Mouse (Mus musculus) layer of hippocampus, adult 18-20 months (tissue): ENCODE results near the gene Abcg2. TPM values are rescaled to one million over a fixed set of nuclear protein-coding genes. Genes with fewer than 3 reads are reported as not detected.
"Not testable (repeated sequence)": the region's sequence is repeated elsewhere in the genome, so short reads cannot be mapped to it uniquely, and the experiment has no call there.

Source experiments
- DNase-seq, 2 experiments: peaks; one replicate each; pipeline ENCODE4 v3.0.0; 2022; ENCODE audit warnings: low spot score in 2 of 2
- long read RNA-seq: library from polyadenylated mRNA; stranded (forward); transcript quantifications from one replicate; pipeline ENCODE4 v2.0.0, GENCODE M21; 2021
- total RNA-seq, 2 experiments: library from RNA; stranded (reverse); gene quantifications; 2 replicates each; pipeline ENCODE4 v1.2.3; 2021

Gene Abcg2
- 10 to 100 TPM; 17.4 to 20.1 TPM for total RNA-seq
- long read RNA-seq, full-length matches to known transcripts = 14 of 14 reads
- long read RNA-seq, partial matches to known transcripts = 0 of 14 reads
- long read RNA-seq, other reads (novel, unspliced or antisense) = 0 of 14 reads

DNA sequence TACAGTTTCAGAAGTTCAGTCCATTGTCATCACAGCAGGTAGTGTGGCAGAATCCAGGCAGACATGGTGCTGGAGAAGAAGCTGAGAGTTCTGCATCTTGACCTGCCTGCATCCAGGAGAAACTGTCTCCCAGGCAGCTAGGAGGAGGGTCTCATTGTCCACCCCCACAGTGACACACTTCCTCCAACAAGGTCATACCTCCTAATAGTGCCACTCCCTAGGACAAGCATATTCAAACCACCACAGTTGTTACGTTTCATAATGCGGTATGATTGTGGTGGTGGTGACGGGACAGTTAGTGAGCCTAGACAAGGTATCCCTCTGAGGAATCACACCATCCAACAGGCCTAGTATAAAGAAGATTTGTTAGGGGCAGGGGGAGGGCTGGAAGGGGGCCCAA is at the start of gene Abcg2:
Gene Abcg2, plus strand, starts transcription at position 301 of the 400 bp plus-strand sequence.
- not testable (repeated sequence) for DNase-seq

DNA sequence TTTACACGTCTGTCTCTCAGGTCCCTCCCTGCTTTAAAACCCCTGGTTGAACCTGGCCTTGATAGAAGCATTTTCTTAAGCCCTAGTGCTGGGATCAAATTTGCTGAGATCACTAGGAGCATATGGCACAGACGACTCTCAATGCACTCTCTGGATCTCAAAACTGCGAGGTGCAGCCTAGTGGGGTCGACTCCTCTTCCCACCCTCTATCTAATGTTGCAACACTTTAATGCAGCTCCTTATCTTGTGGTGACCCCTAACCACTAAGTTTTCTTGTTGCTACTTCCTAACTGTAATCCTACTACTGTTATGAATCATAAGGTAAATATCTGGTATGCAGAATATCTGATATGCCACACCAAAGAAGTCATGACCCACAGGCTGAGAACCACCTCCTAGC is 44.1 kb upstream of the Abcg2 start:
- not testable (repeated sequence) for DNase-seq

DNA sequence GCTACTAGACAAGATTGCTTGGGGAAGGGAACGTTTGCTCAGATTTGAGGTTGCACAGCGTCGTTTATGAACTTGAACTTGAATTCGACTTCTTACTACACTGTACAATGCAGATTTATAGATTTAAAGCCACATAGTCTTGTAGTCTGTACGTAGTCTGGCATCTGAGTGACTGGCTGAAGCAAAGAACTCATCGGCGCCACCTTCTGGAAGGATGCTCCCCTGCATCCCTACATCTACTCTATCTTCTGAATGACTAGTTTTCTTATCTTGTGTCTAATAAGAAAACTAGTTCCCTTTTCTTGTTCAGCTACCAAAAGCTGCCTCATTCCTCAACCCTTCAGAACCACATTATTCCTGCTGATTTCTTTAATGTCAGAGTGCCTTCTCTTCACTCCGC is 41.5 kb upstream of the Abcg2 start:
- peak in 1 of 2 experiments; percentile 68 for DNase-seq

DNA sequence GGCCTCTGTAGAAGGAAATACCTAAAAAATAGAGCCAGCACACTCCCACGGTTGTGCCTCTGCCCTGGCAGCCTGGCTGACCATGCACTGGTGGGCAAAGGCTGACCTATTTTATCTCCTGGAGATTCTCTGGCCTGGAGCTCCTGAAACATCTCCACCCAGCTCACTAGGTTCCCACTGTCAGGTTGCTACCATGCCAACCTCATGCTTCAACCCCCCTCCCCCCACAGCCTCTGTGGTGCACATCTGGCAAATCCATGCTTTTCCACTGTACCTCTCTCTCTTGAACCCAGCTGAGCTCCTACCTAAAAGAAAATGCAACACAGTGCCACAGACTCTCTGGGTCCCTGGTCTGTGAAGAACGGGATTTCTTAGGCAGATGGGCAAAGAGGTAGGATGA is 39.4 kb upstream of the Abcg2 start:
- peak in 1 of 2 experiments; percentile 12 for DNase-seq

DNA sequence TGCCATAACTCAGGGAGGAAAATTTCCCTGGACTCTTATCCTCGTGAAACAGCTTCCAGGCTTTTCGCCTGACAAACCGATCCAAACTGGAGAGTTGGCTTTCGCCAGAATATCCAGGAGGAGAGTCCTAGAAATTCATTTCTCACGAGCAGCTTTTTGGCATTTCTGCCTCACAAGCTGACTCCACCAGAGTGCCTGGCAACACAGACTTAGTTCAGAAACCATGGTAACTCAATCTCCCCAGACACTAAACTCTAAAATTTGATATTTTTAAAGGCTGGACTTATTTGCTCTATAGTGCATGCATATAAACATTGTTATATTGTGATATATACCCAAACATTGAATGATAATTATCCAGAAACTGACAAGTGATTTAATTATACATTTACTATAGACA is 38.3 kb upstream of the Abcg2 start:
- peak in 1 of 2 experiments; percentile 55 for DNase-seq

DNA sequence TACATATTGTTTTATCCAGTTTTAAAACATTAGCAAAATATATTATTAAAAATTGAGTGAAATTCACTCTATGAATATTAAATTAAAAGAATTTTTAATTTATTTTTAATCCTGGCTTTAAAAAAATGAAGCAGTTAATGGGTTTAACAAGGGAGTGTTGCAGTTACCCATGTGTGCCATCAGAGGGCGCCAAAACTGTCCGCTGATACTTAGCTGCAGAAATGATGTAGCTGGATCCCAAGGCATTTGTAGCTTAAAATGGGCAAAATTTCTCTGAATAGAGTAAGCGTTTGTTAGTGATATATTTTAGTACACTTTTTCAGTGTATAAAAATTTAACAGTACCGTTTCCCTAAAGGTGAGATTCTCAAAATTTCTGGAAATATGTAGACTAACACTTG is 37.5 kb upstream of the Abcg2 start:
- peak; percentile 25 to 70 for DNase-seq

DNA sequence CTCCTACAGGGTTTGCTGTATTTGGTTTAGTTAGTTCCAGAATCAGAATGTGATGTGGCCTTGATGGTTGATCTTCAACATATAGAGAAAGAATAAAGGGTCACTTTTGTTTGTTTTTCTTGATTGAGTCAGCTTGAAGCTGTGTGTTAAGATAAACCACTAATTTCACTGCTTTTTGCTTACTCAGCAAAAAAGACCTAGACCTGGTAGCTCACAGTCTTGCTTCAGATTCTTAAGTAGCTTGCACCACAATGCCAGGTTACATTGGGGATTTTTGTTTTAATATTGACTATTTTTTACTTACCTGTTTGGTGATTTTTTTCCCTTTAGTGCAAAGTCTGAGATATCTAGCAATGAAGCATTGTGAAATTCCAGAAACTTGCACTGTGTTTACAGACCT is 30.5 kb upstream of the Abcg2 start:
- DNase-seq = not testable (repeated sequence)

DNA sequence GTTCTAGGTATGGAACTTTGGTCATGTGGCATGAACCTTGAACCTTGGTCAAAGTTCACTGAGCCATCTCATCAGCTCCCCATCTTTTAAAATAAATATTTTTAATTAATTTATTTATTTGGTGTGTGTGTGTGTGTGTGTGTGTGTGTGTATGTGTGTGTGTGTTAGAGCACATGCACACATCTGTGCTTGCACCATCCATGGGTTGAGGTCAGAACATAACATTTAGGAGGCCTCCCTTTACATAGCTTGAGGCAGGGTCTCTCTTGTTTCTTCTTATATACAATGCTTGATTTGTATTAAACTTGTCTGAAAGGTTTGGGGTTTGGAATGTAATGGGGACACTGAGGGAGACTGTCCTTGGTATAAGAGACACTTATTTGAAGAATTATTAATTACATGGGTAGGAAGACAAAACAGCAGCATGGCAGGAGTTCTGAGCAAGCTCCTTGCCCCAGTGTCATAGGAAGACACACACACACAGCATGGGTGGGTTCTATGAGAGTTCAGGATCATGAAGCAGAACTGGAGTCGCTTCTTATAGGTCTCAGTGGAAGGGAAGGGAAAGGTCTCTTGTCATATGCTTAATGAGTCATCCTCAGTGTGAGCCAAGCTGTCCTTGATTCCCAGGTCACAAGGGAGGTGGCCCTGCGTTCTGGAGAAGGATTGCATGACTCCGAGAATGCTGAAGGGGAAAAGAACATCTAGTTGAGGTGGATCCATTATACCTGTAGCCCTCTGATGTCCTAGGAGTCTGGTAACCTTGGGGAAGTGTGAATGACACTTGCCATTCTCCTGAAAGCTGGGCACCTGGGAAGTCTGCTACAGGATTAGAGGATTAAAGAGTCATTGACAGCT is 9.9 kb downstream of the Abcg2 start:
- not testable (repeated sequence) for DNase-seq

DNA sequence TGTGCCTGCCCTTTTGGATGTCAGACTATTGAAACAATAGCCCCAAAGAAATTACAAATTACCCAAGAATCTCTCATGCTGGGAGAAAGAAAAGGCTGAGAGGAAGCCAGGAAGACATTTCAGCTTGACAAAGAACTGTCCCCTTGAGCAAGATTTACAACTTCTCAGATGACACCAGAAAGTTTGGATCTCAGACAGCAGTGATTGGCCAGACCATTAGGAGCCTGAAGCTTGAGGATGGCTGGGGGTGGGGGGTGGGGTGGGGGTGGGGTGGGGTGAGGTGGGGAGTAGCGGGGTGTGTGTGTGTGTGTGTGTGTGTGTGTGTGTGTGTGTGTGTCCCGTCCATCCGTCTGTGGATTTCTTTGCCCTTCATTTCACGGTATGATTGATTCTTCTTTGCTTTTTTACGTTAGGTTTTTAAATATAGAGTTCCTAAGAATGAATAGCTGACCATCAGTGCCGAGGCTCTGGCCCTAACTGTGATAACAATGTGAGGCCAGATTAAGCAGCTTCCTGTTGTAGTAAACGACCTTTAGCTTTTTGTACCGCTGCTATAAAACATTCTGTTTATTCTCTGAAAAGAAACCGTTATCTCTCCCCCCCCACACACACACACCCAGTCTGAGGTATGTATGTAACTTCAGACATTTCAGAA is 11.4 kb downstream of the Abcg2 start:
- DNase-seq = not testable (repeated sequence)

DNA sequence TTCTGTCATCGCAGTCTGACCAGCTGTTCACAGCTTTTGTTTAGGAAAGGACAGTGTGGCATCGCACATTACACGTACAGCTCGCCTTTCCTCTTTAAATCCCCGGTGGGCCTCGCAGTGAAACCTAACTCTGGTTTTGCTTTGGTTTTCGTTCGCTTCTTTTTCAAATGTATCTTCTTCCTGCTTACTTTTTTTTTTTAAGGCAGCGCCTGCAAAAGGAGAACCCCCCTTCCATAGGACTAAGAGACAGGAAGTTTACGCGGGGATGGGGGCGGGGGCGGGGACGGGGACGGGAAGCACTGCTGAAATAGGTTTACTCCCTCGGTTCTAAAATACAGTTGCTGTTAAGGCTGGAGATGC is 12.0 kb downstream of the Abcg2 start:
- peak in 1 of 2 experiments; percentile 28 for DNase-seq

DNA sequence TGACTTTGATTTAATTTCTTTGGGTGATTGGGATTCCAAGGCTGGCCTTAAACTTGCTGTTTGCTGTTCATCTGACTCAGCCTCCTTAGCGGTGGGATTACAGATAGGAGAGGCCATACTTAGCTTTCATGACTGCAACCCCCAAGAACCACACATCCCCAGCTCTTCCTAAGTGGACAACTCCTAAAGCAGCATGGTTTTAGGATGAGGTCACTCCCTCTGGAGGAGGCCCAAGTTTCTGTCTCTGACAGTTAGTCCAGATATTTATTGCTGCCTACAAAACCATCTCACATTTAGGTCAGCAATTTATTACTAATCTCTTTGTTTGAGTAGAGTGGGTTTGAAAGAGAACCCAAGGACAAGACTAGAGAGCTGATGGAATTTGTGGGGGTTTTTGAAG is 17.8 kb downstream of the Abcg2 start:
- not testable (repeated sequence) for DNase-seq

DNA sequence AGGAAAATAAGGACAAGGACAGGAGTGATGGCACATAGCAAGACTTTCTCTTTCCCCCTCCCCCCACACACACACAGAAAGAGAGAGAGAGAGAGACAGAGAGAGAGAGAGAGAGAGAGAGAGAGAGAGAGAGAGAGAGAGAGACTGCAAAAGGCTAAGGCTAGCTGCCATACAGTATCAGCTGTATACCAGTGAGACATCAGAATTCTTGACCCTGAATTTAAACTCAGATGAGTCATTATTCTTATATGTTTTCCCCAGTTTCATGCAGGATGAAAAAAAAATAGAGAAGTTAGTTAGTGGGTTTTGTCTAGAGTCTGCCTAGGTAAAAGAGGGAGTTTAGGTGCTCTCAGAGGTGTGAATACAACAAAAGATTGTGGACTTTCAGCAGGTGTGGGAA is 18.7 kb downstream of the Abcg2 start:
- DNase-seq = not testable (repeated sequence)

DNA sequence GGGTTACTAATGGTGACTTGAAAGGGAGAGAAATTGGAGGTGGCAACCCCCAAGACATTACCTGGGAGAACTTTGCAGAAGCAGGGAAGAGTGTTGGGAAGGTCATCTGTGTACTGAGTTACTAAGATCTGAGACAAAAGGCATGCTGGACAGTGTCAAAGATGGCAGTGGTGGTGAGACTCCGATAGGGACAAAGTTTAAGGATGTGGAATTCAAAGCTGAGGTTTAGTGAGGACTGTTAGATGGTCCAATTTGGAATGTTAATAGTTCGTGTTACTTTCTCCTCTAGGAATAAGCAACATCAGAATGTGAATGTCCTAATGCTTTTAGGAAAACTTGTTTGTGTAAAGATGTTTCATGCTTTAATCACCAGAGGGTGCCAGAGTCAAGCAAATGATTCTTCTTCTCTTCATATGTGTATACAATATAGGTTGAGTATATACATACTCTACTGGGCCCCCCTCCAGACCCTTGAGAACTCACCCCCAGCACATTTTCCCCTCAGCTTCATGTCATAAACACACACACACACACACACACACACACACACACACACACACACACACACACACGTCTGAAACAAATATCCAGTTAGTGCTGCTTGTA is 19.3 kb downstream of the Abcg2 start:
- DNase-seq = peak in 1 of 2 experiments; percentile 51

DNA sequence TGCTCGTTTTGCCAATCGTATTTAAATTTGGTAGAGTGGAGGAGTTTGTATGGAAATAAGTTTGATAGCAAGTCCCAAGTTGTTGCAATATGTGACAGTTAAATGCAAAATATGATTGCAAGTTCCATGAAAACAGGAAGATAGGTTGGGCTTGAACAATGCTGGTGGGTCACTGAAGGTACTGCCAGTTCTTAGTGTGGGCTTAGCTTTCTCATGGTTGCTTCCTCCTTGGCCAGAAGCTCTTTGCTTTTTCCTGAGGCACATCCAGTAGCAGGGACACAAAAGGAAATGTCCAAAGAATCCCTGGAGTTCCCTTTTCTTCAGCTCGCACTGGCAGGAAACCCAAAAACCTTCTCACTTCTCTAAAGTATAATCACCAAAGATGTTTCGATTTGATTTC is 22.3 kb downstream of the Abcg2 start:
- no peak for DNase-seq

DNA sequence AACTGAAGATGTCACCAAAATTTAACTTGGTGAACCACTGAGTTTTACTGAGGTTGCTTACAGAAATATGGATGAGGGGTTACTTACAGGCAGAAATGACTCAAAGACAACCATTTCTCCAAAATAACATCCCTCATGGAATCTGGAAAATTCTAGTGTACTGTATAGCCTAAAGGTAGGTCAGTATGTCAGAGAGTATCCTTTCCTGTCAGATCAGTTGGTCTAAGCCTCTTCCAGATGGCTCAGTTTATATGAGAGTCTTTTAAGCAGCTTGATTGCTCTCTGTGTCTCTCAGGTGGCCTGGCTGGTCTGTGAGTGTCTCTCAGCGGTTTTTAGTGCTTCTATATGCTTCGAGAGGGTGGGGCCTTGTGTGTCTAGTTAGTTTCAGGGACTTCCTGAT is 24.1 kb downstream of the Abcg2 start:
- DNase-seq = no peak

DNA sequence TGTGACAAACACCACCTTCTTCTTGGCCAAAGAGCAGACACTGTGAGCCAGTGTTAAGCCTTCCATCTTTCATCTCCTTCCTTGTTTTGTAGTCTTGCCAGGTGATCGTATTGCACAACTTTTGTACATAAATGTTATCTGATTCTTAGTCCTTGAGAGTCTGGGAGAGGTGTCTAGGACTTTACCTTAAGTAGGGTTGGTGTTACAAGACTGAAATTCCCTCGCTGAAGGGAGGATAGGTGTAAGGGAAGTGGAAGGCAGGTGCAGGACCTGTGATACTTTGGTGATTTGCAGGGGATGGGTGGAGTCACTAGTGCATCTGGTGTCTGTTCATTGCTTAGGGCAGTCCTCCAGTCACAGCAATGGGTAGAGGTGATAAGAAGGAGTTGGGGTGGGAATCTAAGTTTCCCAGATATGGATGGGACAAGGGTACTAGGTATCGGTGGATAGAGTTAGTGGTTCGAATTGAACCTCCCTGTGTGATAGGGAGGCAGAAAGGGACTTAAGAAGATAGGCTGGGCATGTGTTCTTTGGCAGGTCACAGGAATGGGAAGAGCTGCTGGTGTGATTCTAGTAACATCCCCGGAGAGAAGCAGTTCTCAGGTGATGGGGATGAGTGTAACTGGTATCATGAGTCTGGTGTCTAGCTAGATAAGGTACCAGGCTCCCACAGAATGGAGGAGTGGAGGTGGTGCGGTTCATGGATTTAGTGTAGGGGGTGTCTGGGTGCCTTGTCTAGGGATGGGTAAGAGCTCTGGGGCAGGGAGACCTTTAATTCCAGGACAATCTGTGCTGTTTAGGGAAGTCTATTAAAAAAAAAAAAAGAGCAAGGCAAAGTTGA is 25.8 kb downstream of the Abcg2 start:
- no peak for DNase-seq

DNA sequence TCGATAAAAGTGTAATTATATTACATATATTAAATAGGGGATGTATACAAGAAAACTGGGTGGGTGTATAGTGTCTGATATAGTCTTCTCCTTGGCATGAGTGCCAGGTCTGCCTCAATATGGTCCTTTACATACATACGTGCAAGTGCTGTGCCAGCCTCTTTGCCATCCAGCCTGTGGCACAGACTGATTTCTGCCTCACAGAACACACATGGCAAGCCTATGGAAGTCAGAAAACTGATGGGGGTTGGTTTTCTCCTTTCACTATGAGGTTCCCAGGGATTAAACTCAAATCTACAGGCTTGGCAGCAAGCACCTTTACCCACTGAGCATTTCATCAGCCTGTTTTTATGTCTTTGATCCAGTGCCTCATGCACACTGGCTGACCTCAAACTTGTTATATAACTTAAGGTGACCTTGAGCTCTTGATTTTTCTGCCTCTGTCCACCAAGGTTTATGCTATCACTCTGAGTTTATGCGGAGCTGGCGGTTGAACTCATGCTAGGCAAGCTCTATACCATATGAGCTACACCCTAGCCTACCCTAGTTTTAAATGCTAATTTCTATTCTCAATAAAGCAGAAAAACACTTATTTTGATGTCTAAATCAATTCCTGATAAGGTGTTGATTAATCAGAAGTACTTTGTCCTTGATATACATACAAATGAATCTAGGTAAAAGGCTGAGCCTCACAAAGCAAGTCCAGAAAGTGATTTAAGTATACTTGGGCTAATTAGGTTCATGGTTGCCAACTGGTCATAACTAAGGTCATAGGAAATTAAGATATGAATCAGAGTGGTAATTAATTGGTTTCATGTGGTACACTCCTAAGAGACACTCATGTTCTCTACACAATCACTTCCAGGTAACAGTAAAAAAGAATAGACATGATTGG is 26.7 kb downstream of the Abcg2 start:
- DNase-seq = no peak

DNA sequence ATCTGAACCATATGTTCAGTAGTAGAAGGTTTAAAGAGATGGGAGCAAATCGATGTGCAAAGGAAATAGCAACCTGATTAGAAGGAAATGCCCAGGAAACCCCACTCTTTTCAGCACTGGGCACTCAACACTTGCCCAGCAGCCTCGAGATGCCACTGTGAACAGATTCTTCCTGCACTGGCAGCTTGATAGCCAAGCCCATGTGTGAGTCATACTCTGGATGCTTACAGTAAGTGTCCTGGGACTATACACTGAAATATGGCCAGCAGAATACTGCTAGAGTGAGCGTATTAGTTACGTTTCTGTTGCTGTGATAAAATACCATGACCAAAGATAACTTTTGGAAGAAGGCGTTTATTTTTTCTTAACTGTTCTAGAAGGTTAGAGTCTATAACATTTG is 39.8 kb downstream of the Abcg2 start:
- DNase-seq = no peak

DNA sequence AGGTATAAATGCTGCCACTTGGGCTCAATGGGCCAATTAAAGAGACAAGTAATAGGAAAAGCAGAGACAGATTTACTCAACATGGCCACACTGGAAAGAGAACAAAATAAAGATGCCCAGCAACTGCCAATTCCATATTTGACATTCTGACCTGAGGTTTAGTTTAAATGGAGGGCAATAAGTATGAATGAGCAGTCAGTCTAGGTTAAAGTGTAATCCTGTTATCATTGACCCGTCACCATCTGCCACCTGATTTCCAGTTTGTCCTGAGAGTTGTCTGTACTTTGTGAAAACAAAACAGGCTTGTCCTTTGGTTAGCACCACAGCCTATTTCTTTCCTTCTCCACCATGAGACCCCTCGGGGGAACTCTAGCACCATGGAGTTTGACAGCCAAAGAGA is 44.9 kb downstream of the Abcg2 start:
- DNase-seq = no peak

DNA sequence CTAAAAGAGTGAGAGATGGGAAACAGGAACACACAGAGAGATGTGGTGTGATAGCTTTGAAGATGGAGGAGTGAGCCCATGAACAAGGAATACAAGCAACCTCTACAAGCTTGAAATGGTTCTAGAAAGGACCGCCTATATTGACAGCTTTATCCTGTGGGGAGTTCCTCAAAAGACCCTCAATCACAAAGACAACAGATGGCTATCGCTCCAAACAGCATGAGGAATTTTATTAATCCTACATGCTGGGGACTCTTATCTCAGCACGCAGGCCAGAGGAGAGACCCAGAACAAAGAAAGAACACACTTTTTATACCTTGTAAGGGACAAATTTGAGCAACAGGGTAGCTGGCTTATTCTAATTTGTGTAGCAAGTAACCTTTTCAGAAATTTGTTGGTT is 48.1 kb downstream of the Abcg2 start:
- DNase-seq = no peak
